Mouse (Mus musculus) G1E (cell line): Measurements from ENCODE around the gene Olfr1133. TPM values are rescaled to one million over a fixed set of nuclear protein-coding genes. Genes with fewer than 3 reads are reported as not detected.

Experiments
- polyA plus RNA-seq: library from polyadenylated mRNA; stranded (reverse); fragments of >175 nt; gene quantifications from 2 replicates; pipeline ENCODE4 v1.2.3, GENCODE M21; 2012
- total RNA-seq, 2 experiments: library from RNA; stranded (forward) in 1 of 2; stranded (reverse) in 1 of 2; fragments of 200-1000 nt in 1 of 2; fragments of >200 nt in 1 of 2; fragmentation: Nextera tagmentation in 1 of 2; gene quantifications; 2 replicates each; pipeline ENCODE4 v1.2.3; 2014 to 2017

The Olfr1133 gene
- total and polyA plus RNA-seq, 3 experiments = not detected

Other genes starting within 250 kb of the Olfr1133 start
Only the 20 nearest of the 26 such genes appear.
- not detected in 2 replicates for gene Olfr1126, start 193.4 kb downstream of the Olfr1133 start, total RNA-seq (2014; fragmentation: Nextera tagmentation)
- gene Olfr1126, start 193.4 kb downstream of the Olfr1133 start, total RNA-seq (2017) = 0.27 TPM in 1 of 2 replicates, not detected in the other
- not detected in 2 replicates for gene Olfr1126, start 193.4 kb downstream of the Olfr1133 start, polyA plus RNA-seq
- gene Pramel7, start 150.3 kb downstream of the Olfr1133 start, total RNA-seq (2014; fragmentation: Nextera tagmentation) = not detected in 2 replicates
- gene Pramel7, start 150.3 kb downstream of the Olfr1133 start, total RNA-seq (2017) = 0.12 TPM in 1 of 2 replicates, not detected in the other
- gene Pramel7, start 150.3 kb downstream of the Olfr1133 start, polyA plus RNA-seq = not detected in 2 replicates
- not detected in 2 replicates for gene Pramel6, start 140.8 kb downstream of the Olfr1133 start, total RNA-seq (2014; fragmentation: Nextera tagmentation)
- gene Pramel6, start 140.8 kb downstream of the Olfr1133 start, total RNA-seq (2017) = 0.44 TPM in 1 of 2 replicates, not detected in the other
- not detected in 2 replicates for gene Pramel6, start 140.8 kb downstream of the Olfr1133 start, polyA plus RNA-seq
- not detected in 2 replicates for gene Olfr153, start 115.6 kb downstream of the Olfr1133 start, total RNA-seq (2014; fragmentation: Nextera tagmentation)
- gene Olfr153, start 115.6 kb downstream of the Olfr1133 start, total RNA-seq (2017) = 0.11 TPM in 1 of 2 replicates, not detected in the other
- not detected in 2 replicates for gene Olfr153, start 115.6 kb downstream of the Olfr1133 start, polyA plus RNA-seq
- not detected in 2 replicates for gene Olfr1128, start 101.8 kb downstream of the Olfr1133 start, total RNA-seq (2014; fragmentation: Nextera tagmentation)
- not detected in 2 replicates for gene Olfr1128, start 101.8 kb downstream of the Olfr1133 start, total RNA-seq (2017)
- not detected in 2 replicates for gene Olfr1128, start 101.8 kb downstream of the Olfr1133 start, polyA plus RNA-seq
- gene Olfr1129, start 73.5 kb downstream of the Olfr1133 start, total RNA-seq (2014; fragmentation: Nextera tagmentation) = not detected in 2 replicates
- 0.06 and 0.49 TPM in 2 replicates for gene Olfr1129, start 73.5 kb downstream of the Olfr1133 start, total RNA-seq (2017)
- not detected in 2 replicates for gene Olfr1129, start 73.5 kb downstream of the Olfr1133 start, polyA plus RNA-seq
- gene Olfr1130, start 41.2 kb downstream of the Olfr1133 start, total RNA-seq (2014; fragmentation: Nextera tagmentation) = not detected in 2 replicates
- 0.11 and 0.12 TPM in 2 replicates for gene Olfr1130, start 41.2 kb downstream of the Olfr1133 start, total RNA-seq (2017)
- gene Olfr1130, start 41.2 kb downstream of the Olfr1133 start, polyA plus RNA-seq = not detected in 2 replicates
- gene Olfr1131, start 20.3 kb downstream of the Olfr1133 start, total RNA-seq (2014; fragmentation: Nextera tagmentation) = not detected in 2 replicates
- 0.22 TPM in 1 of 2 replicates, not detected in the other for gene Olfr1131, start 20.3 kb downstream of the Olfr1133 start, total RNA-seq (2017)
- not detected in 2 replicates for gene Olfr1131, start 20.3 kb downstream of the Olfr1133 start, polyA plus RNA-seq
- not detected in 2 replicates for gene Olfr1132, start 9.8 kb downstream of the Olfr1133 start, total RNA-seq (2014; fragmentation: Nextera tagmentation)
- 0.05 TPM in 1 of 2 replicates, not detected in the other for gene Olfr1132, start 9.8 kb downstream of the Olfr1133 start, total RNA-seq (2017)
- gene Olfr1132, start 9.8 kb downstream of the Olfr1133 start, polyA plus RNA-seq = not detected in 2 replicates
- gene Olfr1134, start 11.1 kb upstream of the Olfr1133 start, total RNA-seq (2014; fragmentation: Nextera tagmentation) = not detected in 2 replicates
- not detected in 2 replicates for gene Olfr1134, start 11.1 kb upstream of the Olfr1133 start, total RNA-seq (2017)
- not detected in 2 replicates for gene Olfr1134, start 11.1 kb upstream of the Olfr1133 start, polyA plus RNA-seq
- gene Olfr1135, start 26.3 kb upstream of the Olfr1133 start, total RNA-seq (2014; fragmentation: Nextera tagmentation) = not detected in 2 replicates
- 0.05 TPM in 1 of 2 replicates, not detected in the other for gene Olfr1135, start 26.3 kb upstream of the Olfr1133 start, total RNA-seq (2017)
- gene Olfr1135, start 26.3 kb upstream of the Olfr1133 start, polyA plus RNA-seq = not detected in 2 replicates
- gene Olfr1136, start 46.6 kb upstream of the Olfr1133 start, total RNA-seq (2014; fragmentation: Nextera tagmentation) = not detected in 2 replicates
- gene Olfr1136, start 46.6 kb upstream of the Olfr1133 start, total RNA-seq (2017) = 0.17 TPM in 1 of 2 replicates, not detected in the other
- gene Olfr1136, start 46.6 kb upstream of the Olfr1133 start, polyA plus RNA-seq = not detected in 2 replicates
- not detected in 2 replicates for gene Olfr1137, start 65.8 kb upstream of the Olfr1133 start, total RNA-seq (2014; fragmentation: Nextera tagmentation)
- 0.11 and 0.29 TPM in 2 replicates for gene Olfr1137, start 65.8 kb upstream of the Olfr1133 start, total RNA-seq (2017)
- not detected in 2 replicates for gene Olfr1137, start 65.8 kb upstream of the Olfr1133 start, polyA plus RNA-seq
- not detected in 2 replicates for gene Olfr1138, start 92.6 kb upstream of the Olfr1133 start, total RNA-seq (2014; fragmentation: Nextera tagmentation)
- 0.33 TPM in 1 of 2 replicates, not detected in the other for gene Olfr1138, start 92.6 kb upstream of the Olfr1133 start, total RNA-seq (2017)
- gene Olfr1138, start 92.6 kb upstream of the Olfr1133 start, polyA plus RNA-seq = not detected in 2 replicates
- gene Olfr1140, start 96.4 kb upstream of the Olfr1133 start, total RNA-seq (2014; fragmentation: Nextera tagmentation) = not detected in 2 replicates
- gene Olfr1140, start 96.4 kb upstream of the Olfr1133 start, total RNA-seq (2017) = 0.16 TPM in 1 of 2 replicates, not detected in the other
- gene Olfr1140, start 96.4 kb upstream of the Olfr1133 start, polyA plus RNA-seq = not detected in 2 replicates
- not detected in 2 replicates for gene Olfr1141, start 106.6 kb upstream of the Olfr1133 start, total RNA-seq (2014; fragmentation: Nextera tagmentation)
- 0.17 TPM in 1 of 2 replicates, not detected in the other for gene Olfr1141, start 106.6 kb upstream of the Olfr1133 start, total RNA-seq (2017)
- gene Olfr1141, start 106.6 kb upstream of the Olfr1133 start, polyA plus RNA-seq = not detected in 2 replicates
- not detected in 2 replicates for gene Olfr152, start 132.1 kb upstream of the Olfr1133 start, total RNA-seq (2014; fragmentation: Nextera tagmentation)
- 0.16 TPM in 1 of 2 replicates, not detected in the other for gene Olfr152, start 132.1 kb upstream of the Olfr1133 start, total RNA-seq (2017)
- gene Olfr152, start 132.1 kb upstream of the Olfr1133 start, polyA plus RNA-seq = not detected in 2 replicates
- not detected in 2 replicates for gene Olfr1143, start 153.2 kb upstream of the Olfr1133 start, total RNA-seq (2014; fragmentation: Nextera tagmentation)
- 0.05 and 0.29 TPM in 2 replicates for gene Olfr1143, start 153.2 kb upstream of the Olfr1133 start, total RNA-seq (2017)
- not detected in 2 replicates for gene Olfr1143, start 153.2 kb upstream of the Olfr1133 start, polyA plus RNA-seq
- gene Olfr1145, start 162.4 kb upstream of the Olfr1133 start, total RNA-seq (2014; fragmentation: Nextera tagmentation) = not detected in 2 replicates
- not detected in 2 replicates for gene Olfr1145, start 162.4 kb upstream of the Olfr1133 start, total RNA-seq (2017)
- gene Olfr1145, start 162.4 kb upstream of the Olfr1133 start, polyA plus RNA-seq = not detected in 2 replicates
- not detected in 2 replicates for gene Olfr1148, start 183.2 kb upstream of the Olfr1133 start, total RNA-seq (2014; fragmentation: Nextera tagmentation)
- gene Olfr1148, start 183.2 kb upstream of the Olfr1133 start, total RNA-seq (2017) = 0.11 TPM in 1 of 2 replicates, not detected in the other
- not detected in 2 replicates for gene Olfr1148, start 183.2 kb upstream of the Olfr1133 start, polyA plus RNA-seq